ENCODE assay signal across 18 mouse cellular contexts in genomic region chr1:87649958-87650474, GRCm38 (mm10). TPM values are rescaled to one million over a fixed set of nuclear protein-coding genes. Genes with fewer than 3 reads are reported as not detected.
DNase-seq lines count a peak whose midpoint lies in the region; ATAC-seq and TF ChIP-seq lines count a peak whose summit lies in the region.
"Had no signal": no experiment of that assay in that cellular context is flagged by ENCODE, and none has a peak within 500 bp of the region (broad histone marks: within the 10 kb centered on the region; RNA-seq: fewer than 3 reads in every experiment).

No protein-coding gene starts in this region.

- ATAC-seq in liver, embryonic 14.5 days (ENCODE audit: insufficient read depth): no peak
- ATAC-seq: forebrain, embryonic 15.5 days; midbrain, embryonic 16.5 days; Patski had no signal

- H3K27ac ChIP-seq in spleen, adult 2 months (ENCODE audit: insufficient read depth, low read length): peak overlapping the region; percentile 83
- H3K27ac ChIP-seq in liver, embryonic 14.5 days: peak overlapping the region; percentile 80
- H3K27ac ChIP-seq: embryonic facial prominence, embryonic 15.5 days; forebrain, embryonic 15.5 days; kidney, embryonic 15.5 days; limb, embryonic 15.5 days; stomach, embryonic 15.5 days had no signal

- TF ChIP-seq POLR2A in spleen, adult 2 months (IDR thresholded peaks at IDR 0.05; ENCODE audit: low read depth, low read length): no peak

- no peak for TF ChIP-seq EP300 in liver, embryonic 14.5 days (IDR thresholded peaks at IDR 0.05; ENCODE audit: low read depth)

- no peak for TF ChIP-seq CTCF in spleen, adult 2 months (IDR thresholded peaks at IDR 0.05; ENCODE audit: extremely low read depth, insufficient read depth, insufficient read length, insufficient replicate concordance)
- TF ChIP-seq CTCF in liver, embryonic 14.5 days (IDR thresholded peaks at IDR 0.05; ENCODE audit: low read depth): no peak

- no peak overlapping the region for H3K4me3 ChIP-seq in spleen, adult 2 months (ENCODE audit: extremely low read depth, insufficient read depth, insufficient read length)
- no peak overlapping the region for H3K4me3 ChIP-seq in liver, embryonic 14.5 days (ENCODE audit: insufficient read depth in 1 of 2, low read depth in 2 of 2, low read length in 2 of 2)
- H3K4me3 ChIP-seq: embryonic facial prominence, embryonic 15.5 days; forebrain, embryonic 15.5 days; heart, embryonic 13.5 days; kidney, embryonic 15.5 days; limb, embryonic 15.5 days; stomach, embryonic 15.5 days had no signal

- H3K4me1 ChIP-seq in spleen, adult 2 months (ENCODE audit: control insufficient read depth, insufficient read depth, insufficient read length): peaks cover 42% of the 10 kb centered on the region
- peaks cover 46 to 56% of the 10 kb centered on the region in 2 experiments for H3K4me1 ChIP-seq in liver, embryonic 14.5 days (replicated peaks; ENCODE audit: control insufficient read depth in 2 of 2, insufficient read depth in 2 of 2, low read length in 1 of 2)
- H3K4me1 ChIP-seq: embryonic facial prominence, embryonic 15.5 days; forebrain, embryonic 15.5 days; limb, embryonic 15.5 days; stomach, embryonic 15.5 days had no signal

- WGBS in spleen, adult 2 months: 68% methylated on average over 8 of the region's 8 CpGs
- WGBS in liver, embryonic 14.5 days (ENCODE audit: insufficient replicate concordance): 67% methylated on average over 8 of the region's 8 CpGs

- H3K9ac ChIP-seq in liver, embryonic 14.5 days (replicated peaks): no peak overlapping the region
- H3K9ac ChIP-seq: embryonic facial prominence, embryonic 15.5 days; forebrain, embryonic 15.5 days; heart, embryonic 13.5 days; limb, embryonic 15.5 days; stomach, embryonic 15.5 days had no signal

- no peaks in the 10 kb centered on the region for H3K27me3 ChIP-seq in spleen, adult 2 months (ENCODE audit: control insufficient read depth, insufficient read depth, low read length)
- H3K27me3 ChIP-seq in liver, embryonic 14.5 days (ENCODE audit: control insufficient read depth, insufficient read depth, low read length): no peaks in the 10 kb centered on the region
- H3K27me3 ChIP-seq in splenic B cell, adult 2 months (ENCODE audit: control insufficient read depth, insufficient read depth, low read length, poor library complexity, severe bottlenecking): no peaks in the 10 kb centered on the region
- H3K27me3 ChIP-seq: embryonic facial prominence, embryonic 15.5 days; forebrain, embryonic 15.5 days; heart, embryonic 13.5 days; kidney, embryonic 15.5 days; limb, embryonic 15.5 days; Patski; stomach, embryonic 15.5 days had no signal

- H3K36me3 ChIP-seq in spleen, adult 2 months (ENCODE audit: control insufficient read depth, insufficient read depth, low read length): 0 out of 2 replicates have a peak, but pooled peaks cover 1% of the 10 kb centered on the region
- no peaks in the 10 kb centered on the region for H3K36me3 ChIP-seq in liver, embryonic 14.5 days (replicated peaks; ENCODE audit: control insufficient read depth, insufficient read depth, low read depth)
- peaks cover 1% of the 10 kb centered on the region for H3K36me3 ChIP-seq in splenic B cell, adult 2 months (ENCODE audit: control insufficient read depth, insufficient read depth, low read length, poor library complexity, severe bottlenecking)
- H3K36me3 ChIP-seq: embryonic facial prominence, embryonic 15.5 days; forebrain, embryonic 15.5 days; heart, embryonic 13.5 days; kidney, embryonic 15.5 days; limb, embryonic 15.5 days; stomach, embryonic 15.5 days had no signal

- DNase-seq in heart, adult 11 months: peak; percentile 70
- no peak for DNase-seq in heart, adult 9 months (ENCODE audit: low spot score in 2 of 2)
- DNase-seq in spleen, adult 2 months (ENCODE audit: low read depth in 1 of 2, low spot score in 2 of 2): no peak
- DNase-seq in spleen, postnatal 36 days (ENCODE audit: low spot score in 2 of 2): no peak
- no peak for DNase-seq in liver, embryonic 14.5 days (ENCODE audit: low read depth in 3 of 3, low spot score in 3 of 3)
- DNase-seq in splenic B cell, adult 2 months (ENCODE audit: low read depth, low spot score): peak; percentile 39
- no peak for DNase-seq in left cerebral cortex, adult 8-10 months (ENCODE audit: low spot score in 2 of 2)
- no peak for DNase-seq in natural killer cell, adult 2 months (ENCODE audit: low spot score in 2 of 2)
- DNase-seq: cerebellum, adult 9-10 months; gastrocnemius, postnatal 10 days had no signal

- H3K4me2 ChIP-seq in liver, embryonic 14.5 days (ENCODE audit: low read depth): peak overlapping the region; percentile 54
- H3K4me2 ChIP-seq: embryonic facial prominence, embryonic 15.5 days; forebrain, embryonic 15.5 days; heart, embryonic 13.5 days; kidney, embryonic 15.5 days; limb, embryonic 15.5 days; stomach, embryonic 15.5 days had no signal

- no peaks in the 10 kb centered on the region for H3K9me3 ChIP-seq in liver, embryonic 14.5 days (ENCODE audit: control insufficient read depth, low read length)
- H3K9me3 ChIP-seq: embryonic facial prominence, embryonic 15.5 days; forebrain, embryonic 15.5 days; heart, embryonic 13.5 days; kidney, embryonic 15.5 days; limb, embryonic 15.5 days; stomach, embryonic 15.5 days had no signal

RNA-seq across cellular contexts. Expression of gene Inpp5d, which starts 29.9 kb away (rescaled TPM):
- polyA plus RNA-seq in spleen, adult 2 months (2012; rRNA removed): 204 and 282 TPM in 2 replicates
- 5.7 and 9.3 TPM in 2 replicates for polyA plus RNA-seq in liver, embryonic 14.5 days (2012; rRNA removed)
- polyA plus RNA-seq in liver, embryonic 14.5 days (2014; fragmentation: Nextera tagmentation; extraction: Ambion mirVana): 11.1 and 13.0 TPM in 2 replicates
- 10 to 100 TPM; 21.6 to 40.6 (median 29.6) TPM for total RNA-seq in left cerebral cortex, adult 8-10 months (2022)

Comparison
In these comparisons a context has a peak if more than half of its experiments do, and no peak if none do; other contexts are left out.
1. DNase-seq: peak in heart, adult 11 months (single experiment) and splenic B cell, adult 2 months (single experiment); none in heart, adult 9 months (0 of 2), spleen, adult 2 months (0 of 2), spleen, postnatal 36 days (0 of 2), liver, embryonic 14.5 days (0 of 3), left cerebral cortex, adult 8-10 months (0 of 2) and natural killer cell, adult 2 months (0 of 2).
2. RNA of gene Inpp5d, which starts 29.9 kb away (polyA plus RNA-seq): 204 to 282 TPM in spleen, adult 2 months; 5.7 to 13.0 TPM in liver, embryonic 14.5 days; every median in the first group is over 10 times any median in the second.